Mouse (Mus musculus): ENCODE data around the gene Dnajc1. TPM values are rescaled to one million over a fixed set of nuclear protein-coding genes. Genes with fewer than 3 reads are reported as not detected.

Gene Dnajc1
- polyA plus RNA-seq, 1 experiment from 2014 or later: 34.5 TPM

DNA sequence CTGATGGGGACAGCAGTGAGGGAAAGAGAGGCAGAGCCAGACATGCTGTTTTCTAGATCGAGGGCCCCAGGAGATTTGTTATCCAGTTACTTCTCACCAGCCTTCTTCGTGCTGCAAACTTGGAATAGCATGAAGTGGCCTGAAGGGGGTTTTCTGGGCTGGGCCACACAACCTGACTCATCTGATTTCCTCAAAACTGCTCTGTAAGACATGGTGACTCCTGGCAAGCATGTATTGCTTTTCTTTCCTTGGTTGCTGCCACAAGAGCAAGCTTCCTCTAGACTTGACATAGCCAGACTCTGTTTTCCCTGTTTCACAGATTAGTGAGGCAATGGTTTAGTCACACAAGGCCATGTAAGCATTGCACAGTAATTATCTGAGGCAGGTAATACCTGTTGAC lies 178.6 kb downstream of the Dnajc1 start:
- no peak overlapping the region for H3K27ac ChIP-seq (replicated peaks)
- no peak overlapping the region for H3K9ac ChIP-seq (ENCODE audit: low read length)
- no peaks in the 10 kb centered on the region for H3K4me1 ChIP-seq (replicated peaks; ENCODE audit: control insufficient read depth, insufficient read depth)
- ATAC-seq (ENCODE audit: low FRiP score, low TSS enrichment) (peak; percentile 76), DNase-seq (ENCODE audit: low spot score) (no peak)
- H3K9me3 ChIP-seq (ENCODE audit: control insufficient read depth, low read length): no peaks in the 10 kb centered on the region
- no peaks in the 10 kb centered on the region for H3K27me3 ChIP-seq (ENCODE audit: control insufficient read depth, insufficient read depth, low read length)
- TF ChIP-seq CTCF (IDR thresholded peaks at IDR 0.05; ENCODE audit: low read depth) (no peak), EP300 (optimal IDR thresholded peaks at IDR 0.05) (no peak)
- H3K4me2 ChIP-seq (replicated peaks; ENCODE audit: low read depth): no peak overlapping the region
- 68% methylated on average over 2 of the region's 2 CpGs for WGBS
- H3K36me3 ChIP-seq (ENCODE audit: control insufficient read depth, insufficient read depth, low read length): peaks cover 19% of the 10 kb centered on the region
- no peak overlapping the region for H3K4me3 ChIP-seq (ENCODE audit: low read depth, low read length)

DNA sequence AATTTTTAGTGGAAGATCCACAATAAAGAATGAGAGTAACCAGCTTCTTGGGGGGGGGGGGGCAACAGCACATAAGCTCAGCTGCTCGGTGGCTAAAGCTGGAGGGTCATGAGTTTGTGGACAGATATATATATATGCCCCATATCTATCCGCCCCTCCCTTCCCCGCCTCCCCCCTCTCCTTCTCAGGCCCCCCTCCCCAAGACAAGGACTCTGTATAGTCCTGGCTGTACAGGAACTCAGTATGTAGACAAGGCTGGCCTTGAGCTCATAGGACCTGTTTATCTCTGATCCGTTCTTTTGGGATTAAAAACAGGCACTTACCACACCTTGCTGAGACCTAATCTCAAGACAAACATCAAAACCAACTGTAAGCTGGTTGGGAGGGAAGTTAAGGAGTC lies 182.7 kb downstream of the Dnajc1 start:
- no peak for ATAC-seq (ENCODE audit: low FRiP score, low TSS enrichment)
- DNase-seq (ENCODE audit: low spot score): no peak
- Histone ChIP-seq H3K4me1 (replicated peaks; ENCODE audit: control insufficient read depth, insufficient read depth) (no peaks in the 10 kb centered on the region), H3K36me3 (ENCODE audit: control insufficient read depth, insufficient read depth, low read length) (peaks cover 14% of the 10 kb centered on the region), H3K9ac (ENCODE audit: low read length) (no peak overlapping the region), H3K27me3 (ENCODE audit: control insufficient read depth, insufficient read depth, low read length) (no peaks in the 10 kb centered on the region), H3K9me3 (ENCODE audit: control insufficient read depth, low read length) (no peaks in the 10 kb centered on the region), H3K4me3 (ENCODE audit: low read depth, low read length) (no peak overlapping the region), H3K27ac (replicated peaks) (no peak overlapping the region), H3K4me2 (replicated peaks; ENCODE audit: low read depth) (no peak overlapping the region)
- 87% methylated on average over 4 of the region's 4 CpGs for WGBS
- TF ChIP-seq EP300 (optimal IDR thresholded peaks at IDR 0.05) (no peak), CTCF (IDR thresholded peaks at IDR 0.05; ENCODE audit: low read depth) (no peak)

DNA sequence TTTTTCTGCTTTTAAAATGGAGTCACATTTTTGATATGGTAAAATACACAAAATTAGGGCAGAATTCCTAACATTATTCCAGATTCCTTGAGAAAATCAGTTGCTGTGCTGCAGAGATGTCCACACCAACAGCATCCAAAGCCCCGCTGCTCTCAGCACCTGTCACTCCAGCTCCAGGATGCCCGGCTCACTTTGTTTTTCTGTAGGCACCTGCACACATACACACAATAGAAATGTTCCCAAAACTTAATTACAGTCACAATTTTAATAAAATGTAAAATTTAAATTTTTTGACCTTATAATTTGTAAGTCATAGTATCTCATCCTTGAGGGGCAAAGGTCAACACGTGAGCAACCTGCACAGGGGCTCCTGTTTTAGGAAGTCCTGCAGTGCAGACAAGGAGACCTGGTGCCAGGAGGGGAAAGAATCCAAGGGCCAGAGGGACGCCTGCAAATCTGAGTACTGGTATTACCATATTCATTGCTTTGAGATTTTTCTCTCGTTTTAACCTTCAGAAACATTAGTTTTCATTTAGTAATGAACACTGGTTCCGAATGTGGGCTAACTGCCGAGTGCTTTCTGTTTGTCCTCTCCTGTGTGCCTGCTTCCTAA lies 183.3 kb downstream of the Dnajc1 start:
- H3K4me1 ChIP-seq (replicated peaks; ENCODE audit: control insufficient read depth, insufficient read depth): no peaks in the 10 kb centered on the region
- no peak overlapping the region for H3K27ac ChIP-seq (replicated peaks)
- H3K9ac ChIP-seq (ENCODE audit: low read length): no peak overlapping the region
- H3K36me3 ChIP-seq (ENCODE audit: control insufficient read depth, insufficient read depth, low read length): peaks cover 14% of the 10 kb centered on the region
- no peak for DNase-seq (ENCODE audit: low spot score)
- no peak overlapping the region for H3K4me3 ChIP-seq (ENCODE audit: low read depth, low read length)
- ATAC-seq (ENCODE audit: low FRiP score, low TSS enrichment): no peak
- H3K4me2 ChIP-seq (replicated peaks; ENCODE audit: low read depth): no peak overlapping the region
- TF ChIP-seq EP300 (optimal IDR thresholded peaks at IDR 0.05) (no peak), CTCF (IDR thresholded peaks at IDR 0.05; ENCODE audit: low read depth) (no peak)
- no peaks in the 10 kb centered on the region for H3K27me3 ChIP-seq (ENCODE audit: control insufficient read depth, insufficient read depth, low read length)
- 82% methylated on average over 7 of the region's 7 CpGs for WGBS
- no peaks in the 10 kb centered on the region for H3K9me3 ChIP-seq (ENCODE audit: control insufficient read depth, low read length)

DNA sequence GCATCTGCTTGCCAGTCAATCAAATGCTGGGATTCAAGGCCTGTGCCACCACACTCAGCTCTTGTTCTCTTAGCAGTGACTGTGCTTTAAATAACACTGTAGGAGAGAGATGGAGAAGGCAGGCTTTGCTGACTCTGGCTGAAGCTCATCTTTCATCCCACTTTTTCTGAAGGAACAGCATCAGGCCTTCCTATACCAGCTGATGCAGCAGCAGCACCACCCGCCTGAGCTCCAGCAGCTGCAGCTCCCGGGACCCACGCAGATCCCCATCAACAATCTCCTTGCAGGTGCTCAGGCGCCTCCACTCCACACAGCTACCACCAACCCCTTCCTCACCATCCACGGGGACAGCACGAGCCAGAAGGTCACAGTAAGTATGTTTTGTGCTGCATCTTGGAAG lies 184.1 kb downstream of the Dnajc1 start:
- Histone ChIP-seq H3K9ac (ENCODE audit: low read length) (no peak overlapping the region), H3K9me3 (ENCODE audit: control insufficient read depth, low read length) (no peaks in the 10 kb centered on the region), H3K4me2 (replicated peaks; ENCODE audit: low read depth) (no peak overlapping the region), H3K27me3 (ENCODE audit: control insufficient read depth, insufficient read depth, low read length) (no peaks in the 10 kb centered on the region), H3K4me1 (replicated peaks; ENCODE audit: control insufficient read depth, insufficient read depth) (no peaks in the 10 kb centered on the region), H3K4me3 (ENCODE audit: low read depth, low read length) (no peak overlapping the region), H3K36me3 (ENCODE audit: control insufficient read depth, insufficient read depth, low read length) (peaks cover 14% of the 10 kb centered on the region), H3K27ac (replicated peaks) (no peak overlapping the region)
- WGBS: 78% methylated on average over 6 of the region's 6 CpGs
- DNase-seq (ENCODE audit: low spot score) (no peak), ATAC-seq (ENCODE audit: low FRiP score, low TSS enrichment) (no peak)
- TF ChIP-seq EP300 (optimal IDR thresholded peaks at IDR 0.05) (no peak), CTCF (IDR thresholded peaks at IDR 0.05; ENCODE audit: low read depth) (no peak)

DNA sequence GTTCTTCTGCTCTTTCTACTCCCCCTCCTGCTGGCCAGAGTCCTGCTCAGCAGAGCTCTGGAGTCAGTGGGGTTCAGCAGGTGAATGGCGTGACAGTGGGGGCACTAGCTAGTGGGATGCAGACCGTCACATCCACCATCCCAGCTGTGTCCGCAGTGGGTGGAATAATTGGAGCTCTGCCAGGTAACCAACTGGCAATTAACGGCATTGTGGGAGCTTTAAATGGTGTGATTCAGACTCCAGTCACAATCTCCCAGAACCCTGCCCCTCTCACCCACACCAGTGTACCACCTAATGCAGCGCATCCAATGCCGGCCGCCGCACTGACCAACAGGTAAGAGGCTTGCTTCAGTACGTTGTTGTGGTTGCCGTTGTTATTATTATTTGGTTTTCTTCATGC lies 185.8 kb downstream of the Dnajc1 start:
- no peak overlapping the region for H3K9ac ChIP-seq (ENCODE audit: low read length)
- no peak for ATAC-seq (ENCODE audit: low FRiP score, low TSS enrichment)
- DNase-seq (ENCODE audit: low spot score): no peak
- no peak for TF ChIP-seq EP300 (optimal IDR thresholded peaks at IDR 0.05)
- TF ChIP-seq CTCF (IDR thresholded peaks at IDR 0.05; ENCODE audit: low read depth): no peak
- H3K4me1 ChIP-seq (replicated peaks; ENCODE audit: control insufficient read depth, insufficient read depth): no peaks in the 10 kb centered on the region
- no peak overlapping the region for H3K27ac ChIP-seq (replicated peaks)
- no peaks in the 10 kb centered on the region for H3K27me3 ChIP-seq (ENCODE audit: control insufficient read depth, insufficient read depth, low read length)
- no peak overlapping the region for H3K4me3 ChIP-seq (ENCODE audit: low read depth, low read length)
- WGBS: 75% methylated on average over 10 of the region's 10 CpGs
- H3K36me3 ChIP-seq (ENCODE audit: control insufficient read depth, insufficient read depth, low read length): peaks cover 11% of the 10 kb centered on the region
- no peak overlapping the region for H3K4me2 ChIP-seq (replicated peaks; ENCODE audit: low read depth)
- no peaks in the 10 kb centered on the region for H3K9me3 ChIP-seq (ENCODE audit: control insufficient read depth, low read length)

DNA sequence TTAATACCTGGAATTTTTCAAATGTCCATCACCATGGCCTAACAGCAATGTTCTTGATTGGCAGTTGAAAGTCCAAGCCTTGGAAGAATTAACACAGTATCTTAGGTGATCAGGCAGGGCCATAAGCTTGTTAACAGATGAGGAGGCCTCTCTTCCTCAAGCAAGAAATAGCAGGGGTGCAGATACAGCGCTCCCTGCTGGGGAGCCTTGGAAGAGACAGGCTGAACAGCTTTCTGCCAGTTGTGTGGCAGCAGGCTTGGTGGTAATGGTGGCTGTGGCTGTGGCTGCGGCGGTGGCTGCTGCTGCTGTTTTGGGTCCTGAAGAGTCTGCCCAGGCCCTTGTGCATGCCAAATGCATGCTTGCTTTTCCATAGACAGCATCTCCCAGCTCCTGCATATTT lies 187.5 kb downstream of the Dnajc1 start:
- H3K4me1 ChIP-seq (replicated peaks; ENCODE audit: control insufficient read depth, insufficient read depth): no peaks in the 10 kb centered on the region
- no peak overlapping the region for H3K27ac ChIP-seq (replicated peaks)
- TF ChIP-seq EP300 (optimal IDR thresholded peaks at IDR 0.05) (no peak), CTCF (IDR thresholded peaks at IDR 0.05; ENCODE audit: low read depth) (peak; percentile 86)
- ATAC-seq (ENCODE audit: low FRiP score, low TSS enrichment) (peak; percentile 61), DNase-seq (ENCODE audit: low spot score) (peak; percentile 77)
- H3K4me2 ChIP-seq (replicated peaks; ENCODE audit: low read depth): no peak overlapping the region
- WGBS: 80% methylated on average over 3 of the region's 3 CpGs
- H3K4me3 ChIP-seq (ENCODE audit: low read depth, low read length): no peak overlapping the region
- peaks cover 7% of the 10 kb centered on the region for H3K36me3 ChIP-seq (ENCODE audit: control insufficient read depth, insufficient read depth, low read length)
- no peaks in the 10 kb centered on the region for H3K27me3 ChIP-seq (ENCODE audit: control insufficient read depth, insufficient read depth, low read length)
- H3K9ac ChIP-seq (ENCODE audit: low read length): no peak overlapping the region
- H3K9me3 ChIP-seq (ENCODE audit: control insufficient read depth, low read length): no peaks in the 10 kb centered on the region

Data from stomach, postnatal 0 days (tissue).